Mouse (Mus musculus): ENCODE results near the gene Adat3.

The Adat3 gene

DNA sequence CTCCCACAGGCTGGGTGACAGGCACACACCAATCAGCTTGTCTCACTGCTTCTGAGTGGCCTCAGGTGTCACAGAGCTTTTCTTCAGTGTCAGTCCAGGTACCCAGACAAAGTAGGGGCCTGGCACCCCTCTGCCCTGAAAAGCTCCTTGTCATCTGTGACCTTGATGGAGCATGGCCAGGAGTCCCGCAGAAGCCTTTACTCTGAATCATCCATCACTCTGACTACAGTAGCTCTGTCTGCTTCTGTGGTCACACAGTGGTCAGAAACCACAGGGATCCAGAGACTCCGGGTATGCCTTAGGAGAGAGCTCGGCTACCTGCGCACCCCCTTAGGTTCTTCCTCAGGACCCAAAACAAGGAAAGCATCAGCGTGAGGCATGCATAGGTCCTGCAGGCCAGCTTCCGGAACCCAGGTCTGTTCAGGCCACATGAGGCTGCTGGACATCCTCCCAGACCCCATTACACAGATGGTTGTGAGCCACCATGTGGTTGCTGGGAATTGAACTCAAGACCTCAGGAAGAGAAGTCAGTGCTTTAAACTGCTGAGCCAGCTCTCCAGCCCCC is 50.6 kb downstream of the Adat3 start:
- DNase-seq (ENCODE audit: low spot score in 2 of 2): no peak

DNA sequence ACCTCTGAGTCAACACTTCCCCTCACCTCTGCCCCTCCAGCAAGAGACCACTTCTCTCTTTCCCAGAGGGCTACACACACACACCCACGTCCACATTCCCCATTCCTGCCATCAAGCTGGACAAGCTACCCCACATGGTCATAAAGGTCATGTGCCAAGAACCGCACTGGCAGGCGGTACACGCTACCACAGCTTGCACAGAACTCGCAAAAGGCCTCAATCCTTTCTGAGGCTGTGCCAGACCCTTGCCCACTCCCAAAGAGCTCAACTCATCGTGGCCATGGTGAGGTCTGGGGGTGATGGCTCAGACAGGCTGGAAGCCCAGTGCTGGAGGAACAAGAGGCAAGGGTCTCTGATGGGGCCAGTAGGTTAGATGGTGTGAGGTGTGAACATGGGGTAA is 52.2 kb downstream of the Adat3 start:
- no peak for DNase-seq (ENCODE audit: low spot score in 2 of 2)

DNA sequence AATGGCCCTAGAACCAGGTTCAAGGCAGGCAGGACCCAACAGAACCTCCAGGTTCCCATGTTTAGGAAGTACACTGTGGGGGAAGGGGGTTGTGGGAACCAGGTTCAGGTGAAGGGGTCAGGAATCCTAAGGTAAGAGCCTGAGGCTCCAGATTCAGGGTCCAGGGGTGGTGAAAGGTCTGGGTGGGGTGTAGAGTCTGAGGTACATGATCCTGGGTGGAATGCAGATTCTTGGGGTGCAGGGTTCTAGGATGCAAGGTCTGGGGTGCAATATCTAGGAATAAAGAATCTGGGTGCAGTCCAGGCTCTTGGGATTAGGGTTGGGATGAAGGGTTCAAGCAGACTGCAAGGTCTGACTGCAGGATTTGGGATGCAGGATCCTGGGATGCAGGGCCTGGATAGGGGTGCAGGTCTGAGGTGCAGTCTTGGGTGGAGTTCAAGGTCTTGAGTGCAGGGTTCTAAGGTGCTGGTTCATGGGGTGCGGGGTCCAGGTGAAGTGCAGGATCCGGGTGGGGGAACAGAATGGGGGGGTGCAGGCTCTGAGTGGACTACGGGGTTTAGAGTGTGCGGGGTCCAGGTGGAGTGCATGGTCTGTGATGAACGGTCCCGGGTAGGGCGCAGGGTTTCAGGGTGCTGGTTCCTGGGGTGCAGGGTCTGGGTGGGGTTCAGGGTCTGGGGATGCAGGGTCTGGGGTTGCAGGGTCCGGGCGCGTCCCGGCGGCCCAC is 52.9 kb downstream of the Adat3 start:
- DNase-seq (ENCODE audit: low spot score in 2 of 2): no peak

DNA sequence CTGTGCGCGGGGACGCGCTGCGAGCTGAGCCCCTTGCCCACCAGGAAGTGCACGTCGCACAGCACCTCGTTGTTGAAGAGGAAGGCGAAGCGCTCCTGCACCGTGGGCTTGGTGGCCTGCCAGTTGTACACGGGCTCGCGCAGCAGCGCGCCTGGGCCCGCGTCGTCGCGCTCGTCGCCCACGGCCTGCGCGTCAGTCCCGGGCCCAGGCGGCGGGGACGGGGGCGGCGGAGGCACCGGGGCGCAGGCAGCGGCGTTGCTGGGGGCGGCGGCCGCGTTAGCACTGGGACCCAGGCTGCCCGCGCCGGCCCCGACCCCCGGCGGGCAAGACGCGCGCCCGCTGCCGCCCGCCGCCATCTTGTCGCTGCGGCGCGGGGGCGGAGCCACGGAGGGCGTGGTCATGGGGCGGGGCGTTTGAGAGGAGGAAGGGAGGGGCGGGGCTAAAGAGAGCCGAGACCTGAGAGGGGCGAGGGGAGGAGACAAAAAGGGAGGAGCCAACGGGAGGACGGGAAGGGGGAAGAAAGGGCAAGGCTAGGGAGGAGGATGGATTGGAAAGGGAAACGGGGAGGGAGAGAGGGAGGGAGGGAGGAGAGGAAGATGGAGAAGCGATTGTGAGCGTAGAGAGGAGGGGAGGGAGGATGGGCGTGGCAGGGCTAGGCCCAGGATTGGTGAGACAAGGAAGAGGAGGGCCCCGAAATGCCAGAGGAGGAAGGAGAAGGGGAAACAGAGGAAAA is 53.6 kb downstream of the Adat3 start:
- peak; percentile 92 to 97 for DNase-seq (ENCODE audit: low spot score in 2 of 2)

DNA sequence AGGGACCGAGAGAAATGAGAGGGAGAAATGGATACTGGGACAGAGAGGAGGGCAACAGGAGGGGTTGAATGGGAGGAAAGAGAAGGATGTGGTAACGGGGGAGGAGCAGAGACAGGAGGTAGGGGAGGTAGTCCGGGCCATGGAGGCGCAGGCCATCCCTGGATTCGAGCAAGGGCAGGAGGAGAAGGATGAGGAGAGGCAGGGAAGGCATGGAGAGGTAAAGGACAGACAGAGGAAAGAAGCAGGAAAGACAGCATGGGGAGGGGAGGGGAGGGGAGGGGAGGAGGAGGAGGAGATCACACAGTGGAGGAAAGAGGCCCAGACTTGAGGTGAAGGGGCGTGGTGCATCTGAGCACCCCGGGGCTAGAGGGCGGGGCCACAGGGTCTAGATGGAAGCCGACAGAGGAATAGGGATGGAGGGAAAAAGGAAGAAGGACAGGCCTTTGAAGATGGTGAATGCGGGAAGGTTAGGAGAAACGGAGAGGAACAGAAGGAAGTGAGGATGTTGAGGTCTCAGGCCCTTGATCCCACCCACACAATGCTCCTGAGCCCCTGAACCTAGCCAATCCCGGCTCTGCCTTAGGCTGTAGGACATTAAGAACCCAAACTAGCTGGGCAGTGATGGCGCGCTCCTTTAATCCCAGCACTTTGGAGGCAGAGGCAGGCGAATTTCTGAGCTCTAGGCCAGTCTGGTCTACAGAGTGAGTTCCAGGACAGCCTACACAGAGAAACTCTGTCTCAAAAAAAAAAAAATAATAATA is 54.4 kb downstream of the Adat3 start, which contains the start of gene Btbd2:
Gene Btbd2, minus strand, starts transcription at position 209 of the 761 bp plus-strand sequence.
- DNase-seq (ENCODE audit: low spot score in 2 of 2): no peak

Data from spleen, postnatal 14 days (tissue).